Mouse (Mus musculus) cerebellum, adult 2 months (tissue): ENCODE data around the gene Ifngr2.
A peak's percentile ranks its signal among the peaks of the same experiment; 100 is the strongest.

Experiments used
- CTCF ChIP-seq: fragments of 200-500 bp; IDR thresholded peaks from 2 replicates; pipeline ENCODE4 v1.5.1; 2011; ENCODE audit warnings: low read depth, mild to moderate bottlenecking, control low read depth, low read length, moderate library complexity, borderline replicate concordance; ENCODE audit not compliant: insufficient read depth
- POLR2A ChIP-seq: fragments of 200-500 bp; IDR thresholded peaks from 2 replicates; pipeline ENCODE4 v1.6.1; 2011; ENCODE audit warnings: low read length, control low read depth, borderline replicate concordance; ENCODE audit not compliant: insufficient read depth

- no peak for TF ChIP-seq POLR2A
- peak; percentile 74 for TF ChIP-seq CTCF
These were observed 14.2 kb downstream of the Ifngr2 start for GRCm38 (mm10) chr16:91561099-91561498.
